Mouse (Mus musculus): ENCODE results near the gene Plvap.

GRCm38 (mm10) chr8:71509316-71509715 lies 2.2 kb downstream of the Plvap start:
- TF ChIP-seq GATA1 (IDR thresholded peaks at IDR 0.05; ENCODE audit: low read length) (no peak), TAL1 (IDR thresholded peaks at IDR 0.05; ENCODE audit: low read length) (no peak)

Data from erythroblast, embryonic 14.5 days (primary cell).